Mouse (Mus musculus): Measurements from ENCODE around the gene Zdhhc24.

- no peak for TF ChIP-seq CTCF (IDR thresholded peaks at IDR 0.05; ENCODE audit: control insufficient read depth, insufficient read depth, insufficient read length)
- TF ChIP-seq USF1 (IDR thresholded peaks at IDR 0.05; ENCODE audit: low read depth), result no peak
- TF ChIP-seq MYOG (IDR thresholded peaks at IDR 0.05; ENCODE audit: control insufficient read depth, extremely low read depth, insufficient read length), result no peak
- TF ChIP-seq MAX (IDR thresholded peaks at IDR 0.05), result no peak
Observed at GRCm38 (mm10) chr19:4876755-4877154, 1.7 kb upstream of the Zdhhc24 start.

Data from C2C12 (cell line).